Mouse (Mus musculus) liver, embryonic 14.5 days (tissue): ENCODE results near the gene Trpm5. TPM values are rescaled to one million over a fixed set of nuclear protein-coding genes. Genes with fewer than 3 reads are reported as not detected.

Source experiments
- ATAC-seq: fragments of 200-750 bp; cut with Nextera tagmentation; 2 replicates; pipeline ENCODE4 v1.8.0; 2017; ENCODE audit warnings: moderate number of reproducible peaks, mild to moderate bottlenecking, moderate library complexity; ENCODE audit not compliant: insufficient read depth
- DNase-seq, 3 experiments: peaks; one replicate each; pipeline ENCODE4 v3.0.0-alpha.2; 2012 to 2013; ENCODE audit warnings: low read depth in 3 of 3, low spot score in 3 of 3
- H3K27ac ChIP-seq: fragments of 300-500 bp; sonication (generic); 2 replicates; pipeline ENCODE4 v1.5.1; 2014; ENCODE audit warnings: moderate library complexity, mild to moderate bottlenecking, control low read depth, inconsistent platforms
- H3K27me3 ChIP-seq: fragments of 300-500 bp; sonication (generic); 2 replicates; pipeline ENCODE4 v1.6.1; 2014; ENCODE audit warnings: mild to moderate bottlenecking, low read length, moderate library complexity; ENCODE audit not compliant: control insufficient read depth, insufficient read depth
- H3K36me3 ChIP-seq: fragments of 300-500 bp; sonication (generic); replicated peaks from 2 replicates; pipeline ENCODE4 v1.6.1; 2014; ENCODE audit warnings: low read depth; ENCODE audit not compliant: control insufficient read depth, insufficient read depth
- H3K4me1 ChIP-seq, 2 experiments: fragments of 200-500 bp in 1 of 2; fragments of 300-500 bp in 1 of 2; sonication (generic) in 1 of 2; replicated peaks; 2 replicates each; pipeline ENCODE4 v1.6.1; 2012 to 2014; ENCODE audit warnings: antibody characterized with exemption in 1 of 2, inconsistent platforms in 1 of 2, low read length in 1 of 2; ENCODE audit not compliant: control insufficient read depth in 2 of 2, insufficient read depth in 2 of 2
- H3K4me2 ChIP-seq: fragments of 300-500 bp; sonication (generic); 2 replicates; pipeline ENCODE4 v1.6.1; 2014; ENCODE audit warnings: low read depth, mild to moderate bottlenecking, control low read depth, moderate library complexity
- H3K4me3 ChIP-seq, 2 experiments: fragments of 200-500 bp in 1 of 2; fragments of 300-500 bp in 1 of 2; sonication (generic) in 1 of 2; 2 replicates each; pipeline ENCODE4 v1.5.1; 2012 to 2014; ENCODE audit warnings: low read depth in 2 of 2, low read length in 2 of 2, mild to moderate bottlenecking in 2 of 2, control low read depth in 1 of 2, inconsistent platforms in 1 of 2, moderate library complexity in 1 of 2; ENCODE audit not compliant: insufficient read depth in 1 of 2
- H3K9ac ChIP-seq: fragments of 300-500 bp; sonication (generic); replicated peaks from 2 replicates; pipeline ENCODE4 v1.6.1; 2014; ENCODE audit warnings: mild to moderate bottlenecking, control low read depth, moderate library complexity
- H3K9me3 ChIP-seq: fragments of 300-500 bp; sonication (generic); 2 replicates; pipeline ENCODE4 v1.6.1; 2016; ENCODE audit warnings: low read length, mixed read lengths; ENCODE audit not compliant: control insufficient read depth
- CTCF ChIP-seq: IDR thresholded peaks from 2 replicates; pipeline ENCODE4 v1.5.1; 2016; ENCODE audit warnings: antibody characterized with exemption, low read depth, control low read depth
- EP300 ChIP-seq: IDR thresholded peaks from 2 replicates; pipeline ENCODE4 v1.6.1; 2016; ENCODE audit warnings: antibody characterized with exemption, low read depth
- WGBS: fragments of 180-500 bp; shearing (Covaris S2); extraction: QIAGEN DNeasy Blood & Tissue Kit; methylation state at CpG from one replicate; pipeline ENCODE4 v1.1.7; 2014; ENCODE audit not compliant: insufficient replicate concordance; 5-methylcytosine and 5-hydroxymethylcytosine counted together
- polyA plus RNA-seq, 2 experiments: library from polyadenylated mRNA; depleted of rRNA in 1 of 2; stranded (reverse) in 1 of 2; unstranded in 1 of 2; fragments of >200 nt; fragmentation: Nextera tagmentation in 1 of 2; extraction: Ambion mirVana in 1 of 2; gene quantifications; 2 replicates each; pipeline versions ENCODE4 v1.2.1 to v1.2.3; 2012 to 2014

The Trpm5 gene
- polyA plus RNA-seq, 2 experiments: 0.34 to 0.54 TPM

DNA sequence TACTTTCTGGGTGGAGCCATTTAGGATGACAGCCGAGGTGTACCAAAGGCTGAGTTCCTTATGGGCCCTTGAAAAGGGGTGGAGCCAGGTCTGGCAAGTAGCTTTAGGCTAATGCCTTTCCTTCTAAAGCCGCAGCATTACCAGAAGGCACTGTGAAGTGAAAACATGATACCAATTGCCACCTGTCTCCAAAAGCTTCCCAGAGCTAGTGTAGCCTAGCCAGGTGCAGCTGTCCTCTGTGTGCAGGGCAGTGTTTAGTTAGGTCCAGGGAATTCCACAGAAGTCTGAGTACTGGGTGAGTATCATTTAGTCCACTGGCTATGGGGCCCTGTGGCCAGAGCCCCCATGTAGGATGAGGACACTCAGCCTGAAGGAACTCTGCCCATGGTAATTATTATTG lies 41.7 kb upstream of the Trpm5 start:
- Histone ChIP-seq H3K4me2 (no peak overlapping the region), H3K27ac (no peak overlapping the region), H3K9ac (no peak overlapping the region), H3K4me3 (no peak overlapping the region), H3K36me3 (no peaks in the 10 kb centered on the region), H3K9me3 (no peaks in the 10 kb centered on the region), H3K27me3 (no peaks in the 10 kb centered on the region), H3K4me1 (peaks cover 0 to 5% of the 10 kb centered on the region in 2 experiments; a peak in 1 of 4 replicates)
- ATAC-seq (no peak), DNase-seq (no peak)
- WGBS: 42% methylated on average over 2 of the region's 2 CpGs
- no peak for TF ChIP-seq CTCF
- TF ChIP-seq EP300: no peak

- no peak for ATAC-seq
- TF ChIP-seq CTCF (no peak), EP300 (no peak)
- no peaks in the 10 kb centered on the region for H3K27me3 ChIP-seq
- 61% methylated on average over 5 of the region's 5 CpGs for WGBS
- no peak overlapping the region for H3K4me2 ChIP-seq
- no peaks in the 10 kb centered on the region for H3K9me3 ChIP-seq
- no peaks in the 10 kb centered on the region for H3K36me3 ChIP-seq
- no peaks in the 10 kb centered on the region for H3K4me1 ChIP-seq
- DNase-seq: no peak
- no peak overlapping the region for H3K9ac ChIP-seq
- no peak overlapping the region for H3K4me3 ChIP-seq
- H3K27ac ChIP-seq: no peak overlapping the region
These were observed 38.4 kb upstream of the Trpm5 start for GRCm38 (mm10) chr7:143132815-143133214.

DNA sequence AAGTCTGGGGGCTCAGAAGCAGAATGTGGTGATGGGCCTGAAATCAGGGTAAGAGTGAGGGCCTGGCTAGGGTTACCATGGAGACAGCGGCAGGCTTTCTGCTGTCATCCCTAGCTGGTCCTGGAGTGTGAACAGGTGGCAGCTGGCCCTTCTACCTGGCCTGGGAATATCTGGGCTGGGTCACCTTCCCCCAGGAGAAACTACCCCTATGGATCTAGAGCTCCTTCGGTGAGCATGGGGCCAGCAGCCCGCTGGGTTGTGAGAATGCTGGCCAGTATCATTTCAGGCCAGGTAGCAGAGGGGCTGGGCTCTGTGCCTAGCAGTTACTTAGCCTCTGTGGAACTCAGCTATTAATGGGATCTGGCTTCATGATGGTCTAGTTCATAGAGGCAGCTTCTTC lies 30.5 kb upstream of the Trpm5 start:
- no peak overlapping the region for H3K27ac ChIP-seq
- H3K4me3 ChIP-seq: no peak overlapping the region
- no peak for DNase-seq
- ATAC-seq: no peak
- WGBS: 51% methylated on average over 3 of the region's 3 CpGs
- no peaks in the 10 kb centered on the region for H3K36me3 ChIP-seq
- TF ChIP-seq EP300 (no peak), CTCF (no peak)
- H3K27me3 ChIP-seq: no peaks in the 10 kb centered on the region
- no peaks in the 10 kb centered on the region for H3K9me3 ChIP-seq
- H3K4me2 ChIP-seq: no peak overlapping the region
- no peak overlapping the region for H3K9ac ChIP-seq
- peaks cover 0 to 2% of the 10 kb centered on the region in 2 experiments; a peak in 1 of 4 replicates for H3K4me1 ChIP-seq

- Histone ChIP-seq H3K36me3 (no peaks in the 10 kb centered on the region), H3K4me2 (no peak overlapping the region), H3K27me3 (no peaks in the 10 kb centered on the region), H3K4me3 (no peak overlapping the region), H3K9ac (no peak overlapping the region), H3K27ac (no peak overlapping the region), H3K9me3 (no peaks in the 10 kb centered on the region), H3K4me1 (peaks cover 0 to 4% of the 10 kb centered on the region in 2 experiments; a peak in 1 of 4 replicates)
- no peak for DNase-seq
- TF ChIP-seq EP300: no peak
- no peak for TF ChIP-seq CTCF
- ATAC-seq: no peak
- WGBS: 32% methylated on average over 6 of the region's 6 CpGs
These were observed 29.6 kb upstream of the Trpm5 start for GRCm38 (mm10) chr7:143123876-143124669.

DNA sequence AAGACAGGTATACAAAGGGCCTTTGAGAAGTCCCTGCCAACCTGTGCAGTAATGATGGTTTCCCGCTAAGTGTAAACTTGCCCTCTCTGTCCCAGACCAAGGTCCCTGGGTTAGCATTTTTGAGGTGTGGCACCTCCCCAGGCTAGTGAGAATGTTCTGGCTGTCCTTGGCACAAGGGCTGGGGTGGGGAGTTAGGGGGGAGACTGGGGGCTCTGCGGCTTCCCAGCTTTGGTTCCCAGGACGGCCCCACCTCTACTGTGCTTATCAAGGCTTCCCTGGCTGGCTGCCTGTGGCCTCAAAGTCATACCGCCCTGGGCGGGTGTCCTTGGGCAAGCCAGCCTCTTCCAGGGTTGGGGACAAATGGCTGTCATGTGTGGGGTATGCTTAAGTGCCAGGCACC lies 27.7 kb upstream of the Trpm5 start:
- Histone ChIP-seq H3K4me3 (no peak overlapping the region), H3K27ac (no peak overlapping the region), H3K27me3 (no peaks in the 10 kb centered on the region), H3K36me3 (no peaks in the 10 kb centered on the region), H3K9me3 (no peaks in the 10 kb centered on the region), H3K4me2 (no peak overlapping the region), H3K4me1 (peaks cover 0 to 4% of the 10 kb centered on the region in 2 experiments; a peak in 1 of 4 replicates), H3K9ac (no peak overlapping the region)
- no peak for DNase-seq
- WGBS: 32% methylated on average over 5 of the region's 5 CpGs
- ATAC-seq: no peak
- no peak for TF ChIP-seq CTCF
- no peak for TF ChIP-seq EP300
